In genomic region chr12:10402421-10403115, GRCm38 (mm10) we compare ENCODE assay signal across 20 mouse cellular contexts. TPM values are rescaled to one million over a fixed set of nuclear protein-coding genes. Genes with fewer than 3 reads are reported as not detected.
"Had no signal": no experiment of that assay in that cellular context is flagged by ENCODE, and none has a peak within 500 bp of the region (broad histone marks: within the 10 kb centered on the region; RNA-seq: fewer than 3 reads in every experiment).

No protein-coding gene starts in this region.

- H3K9ac ChIP-seq: kidney, embryonic 15.5 days; limb, embryonic 12.5 days; liver, embryonic 13.5 days; liver, postnatal 0 days; midbrain, embryonic 13.5 days; neural tube, embryonic 15.5 days had no signal

- H3K27ac ChIP-seq: kidney, embryonic 15.5 days; limb, embryonic 12.5 days; liver, embryonic 13.5 days; macrophage; midbrain, embryonic 13.5 days; neural tube, embryonic 15.5 days had no signal

- H3K4me2 ChIP-seq: kidney, embryonic 15.5 days; limb, embryonic 12.5 days; liver, embryonic 13.5 days; midbrain, embryonic 13.5 days; neural tube, embryonic 15.5 days had no signal

- H3K4me3 ChIP-seq: kidney, embryonic 15.5 days; limb, embryonic 12.5 days; liver, embryonic 13.5 days; midbrain, embryonic 13.5 days; myocyte; neural tube, embryonic 15.5 days had no signal

- ATAC-seq: intestine, embryonic 16.5 days; liver, postnatal 0 days; midbrain, embryonic 13.5 days had no signal

- H3K36me3 ChIP-seq: kidney, embryonic 15.5 days; limb, embryonic 12.5 days; liver, embryonic 13.5 days; midbrain, embryonic 13.5 days; neural tube, embryonic 15.5 days had no signal

- H3K27me3 ChIP-seq: kidney, embryonic 15.5 days; limb, embryonic 12.5 days; liver, embryonic 13.5 days; midbrain, embryonic 13.5 days; neural tube, embryonic 15.5 days had no signal

- H3K4me1 ChIP-seq: kidney, embryonic 15.5 days; limb, embryonic 12.5 days; liver, embryonic 13.5 days; midbrain, embryonic 13.5 days; neural tube, embryonic 15.5 days had no signal

- H3K9me3 ChIP-seq: kidney, embryonic 15.5 days; limb, embryonic 12.5 days; liver, embryonic 13.5 days; midbrain, embryonic 13.5 days; neural tube, embryonic 15.5 days had no signal

- DNase-seq: kidney, adult 2 months; kidney, postnatal 36 days; layer of hippocampus, adult 9-11 months; liver; liver, embryonic 13.5 days; liver, postnatal 0 days; thymus, adult 18-20 months; thymus, postnatal 14 days had no signal

RNA-seq across cellular contexts. Expression of gene Nt5c1b, which starts 32.8 kb away (rescaled TPM):
- total RNA-seq: layer of hippocampus, adult 18-20 months; left cerebral cortex, postnatal 36 days; midbrain, postnatal 0 days had no signal
- polyA plus RNA-seq: intestine, embryonic 16.5 days; kidney, embryonic 15.5 days; limb, embryonic 12.5 days; liver, embryonic 13.5 days; liver, postnatal 0 days; macrophage; midbrain, embryonic 13.5 days; midbrain, postnatal 0 days; myocyte; neural tube, embryonic 11.5 days; neural tube, embryonic 15.5 days; stomach, embryonic 14.5 days had no signal
